Mouse (Mus musculus) Patski (cell line): Measurements from ENCODE around the gene Slc26a10. TPM values are rescaled to one million over a fixed set of nuclear protein-coding genes. Genes with fewer than 3 reads are reported as not detected.
A peak's percentile ranks its signal among the peaks of the same experiment; 100 is the strongest.

ENCODE experiments used
- ATAC-seq: fragments of 100-300 bp; one replicate; pipeline ENCODE4 v1.8.0; 2021
- CTCF ChIA-PET: fragments of 350-600 bp; sonication (Branson Sonifier 250); formaldehyde crosslinking; loops from one replicate; lab custom pipeline; 2022; ENCODE audit warnings: inconsistent platforms; lab: Charles Lee
- POLR2A ChIA-PET: fragments of 350-600 bp; sonication (Branson Sonifier 250); formaldehyde crosslinking; loops from one replicate; lab custom pipeline; 2022; ENCODE audit warnings: antibody characterized with exemption, inconsistent platforms; lab: Charles Lee
- DNase-seq: peaks from one replicate; pipeline ENCODE4 v3.0.0-alpha.2; 2011; ENCODE audit warnings: low read depth, low spot score
- H3K27me3 ChIP-seq: fragments of 371-371 bp; one replicate; pipeline ENCODE4 v1.5.1; 2021
- CTCF ChIP-seq: fragments of 100-300 bp; IDR thresholded peaks from one replicate; pipeline ENCODE4 v1.5.1; 2021
- in situ Hi-C: fragments of 300-500 bp; cut with MboI; formaldehyde crosslinking; loops from 3 replicates; pipeline ENCODE4 v1.11.1; 2018; ENCODE audit warnings: low pct_unique_long_range_greater_than_20kb, mixed read lengths
- polyA plus RNA-seq: library from polyadenylated mRNA; unstranded; gene quantifications from one replicate; pipeline ENCODE4 v1.2.3, GENCODE M21; 2021

Gene Slc26a10
- polyA plus RNA-seq, 1 experiment from 2014 or later: 0.85 TPM

- ChIA-PET POLR2A (no interaction called here), CTCF (no interaction called here)
- ATAC-seq: no peak
- H3K27me3 ChIP-seq: no peaks in the 10 kb centered on the region
- no peak for DNase-seq
- no peak for TF ChIP-seq CTCF
- in situ Hi-C loops: no loop called here
Measured at GRCm38 (mm10) chr10:127213704-127214421, 33.4 kb upstream of the Slc26a10 start.

DNA sequence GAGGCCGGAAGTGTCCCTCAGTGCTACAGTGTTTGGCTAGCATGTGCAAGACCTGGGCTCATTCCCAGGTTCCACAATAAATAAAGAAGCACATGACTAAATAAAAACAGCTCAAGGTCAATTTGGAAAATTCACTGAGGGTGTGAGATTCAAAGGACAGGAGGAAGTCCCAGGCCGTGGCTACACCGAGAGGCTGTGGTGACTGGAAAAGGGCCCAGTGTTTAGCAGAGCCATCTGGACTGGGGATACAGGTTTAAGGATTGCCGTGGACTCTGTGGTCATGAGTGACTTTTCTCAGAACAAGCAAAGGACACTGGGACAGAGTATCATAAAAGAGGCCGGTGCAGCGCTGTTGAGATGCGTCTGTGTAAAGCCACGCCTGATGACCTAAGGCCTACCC is 32.8 kb upstream of the Slc26a10 start:
- CTCF ChIA-PET: no interaction called here
- in situ Hi-C loops: no loop called here

DNA sequence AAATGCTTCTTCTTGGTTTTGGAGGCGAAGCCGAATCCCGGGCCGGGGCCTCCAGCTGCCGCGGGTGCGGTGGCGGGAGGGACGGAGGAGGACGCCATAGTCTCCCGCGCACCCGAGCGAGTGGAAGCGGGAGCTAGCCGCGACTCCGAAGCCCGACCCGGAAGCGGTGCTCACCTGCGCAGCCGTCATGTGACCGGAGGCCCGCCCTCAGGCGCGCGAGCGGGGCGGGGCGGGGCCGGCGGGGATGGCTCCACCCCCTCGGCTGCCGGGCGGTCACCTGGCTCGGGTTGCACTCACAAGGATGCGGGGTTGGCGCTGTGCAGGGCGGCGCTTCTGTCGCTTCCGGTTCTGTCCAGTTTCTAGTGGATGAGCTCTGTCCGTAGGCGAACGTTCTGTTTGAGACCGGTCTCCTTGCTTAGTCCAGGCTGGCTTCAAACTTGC is 31.0 kb upstream of the Slc26a10 start, which contains the start of gene Pip4k2c:
Gene Pip4k2c (minus strand): TSS at position 172 of the 441 bp plus-strand sequence.
- CTCF ChIA-PET: interaction anchor here (1.0 kb wide), 1 partner anchor 21 kb away, joined by 3 read pairs; no protein-coding TSS in a partner anchor
- peak; percentile 90 for ATAC-seq
- H3K27me3 ChIP-seq: no peaks in the 10 kb centered on the region
- DNase-seq: no peak
- in situ Hi-C loops: no loop called here
- POLR2A ChIA-PET: interaction anchor here (2.6 kb wide), 1 partner anchor 19 kb away, joined by 5 read pairs; no protein-coding TSS in a partner anchor
- no peak for TF ChIP-seq CTCF

More for the DNA sequence above, 32.8 kb upstream of the Slc26a10 start:
- ATAC-seq: no peak
- TF ChIP-seq CTCF: no peak
- no peaks in the 10 kb centered on the region for H3K27me3 ChIP-seq
- no peak for DNase-seq
- POLR2A ChIA-PET: no interaction called here

DNA sequence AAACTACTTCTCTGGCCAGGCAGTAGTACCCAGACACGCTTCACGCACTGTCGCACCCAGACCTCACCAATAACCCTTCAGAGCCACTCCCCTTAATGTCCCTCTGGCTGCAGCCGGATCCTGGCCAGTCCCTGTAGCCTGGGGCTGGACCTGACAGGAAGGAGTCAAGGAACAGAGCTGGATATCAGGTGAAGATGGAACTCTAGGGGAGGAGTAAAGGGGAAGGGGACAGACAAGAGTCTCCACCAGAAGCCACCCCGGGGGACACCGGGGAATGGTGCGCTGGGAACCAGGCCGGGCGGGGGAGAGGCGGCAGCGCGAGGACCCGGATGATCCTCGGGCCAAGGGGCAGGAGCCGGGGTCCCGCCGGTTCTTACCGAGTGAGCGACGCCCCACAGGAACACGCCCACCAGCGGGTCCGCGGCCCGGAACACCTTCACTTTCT is 30.5 kb upstream of the Slc26a10 start:
- ATAC-seq (peak; percentile 63), DNase-seq (no peak)
- ChIA-PET CTCF (interaction anchor here (1.0 to 1.5 kb wide), 2 partner anchors 15 to 20 kb away, joined by 3 to 4 read pairs; no protein-coding TSS in a partner anchor), POLR2A (interaction anchor here (1.3 to 2.6 kb wide), 2 partner anchors 12 to 20 kb away, joined by 4 to 5 read pairs; no protein-coding TSS in a partner anchor)
- TF ChIP-seq CTCF: no peak
- in situ Hi-C loops: no loop called here
- H3K27me3 ChIP-seq: no peaks in the 10 kb centered on the region

- DNase-seq (no peak), ATAC-seq (no peak)
- no peak for TF ChIP-seq CTCF
- in situ Hi-C loops: no loop called here
- ChIA-PET CTCF (interaction anchor here (1.0 to 1.9 kb wide), 3 partner anchors 14 to 23 kb away, joined by 3 to 4 read pairs (median 4); no protein-coding TSS in a partner anchor), POLR2A (interaction anchor here (1.3 to 2.6 kb wide), 2 partner anchors 11 to 21 kb away, joined by 4 to 5 read pairs; no protein-coding TSS in a partner anchor)
- no peaks in the 10 kb centered on the region for H3K27me3 ChIP-seq
Measured at GRCm38 (mm10) chr10:127209928-127210570, 29.6 kb upstream of the Slc26a10 start.

GRCm38 (mm10) chr10:127208921-127209320 is 28.5 kb upstream of the Slc26a10 start:
- ChIA-PET CTCF (interaction anchor here (1.2 to 1.9 kb wide), 3 partner anchors 10 to 85 kb away, joined by 3 to 4 read pairs (median 4); no protein-coding TSS in a partner anchor), POLR2A (no interaction called here)
- no peaks in the 10 kb centered on the region for H3K27me3 ChIP-seq
- DNase-seq (no peak), ATAC-seq (no peak)
- in situ Hi-C loops: no loop called here
- TF ChIP-seq CTCF: no peak

GRCm38 (mm10) chr10:127205373-127205772 is 24.9 kb upstream of the Slc26a10 start:
- POLR2A ChIA-PET: no interaction called here
- no peaks in the 10 kb centered on the region for H3K27me3 ChIP-seq
- ATAC-seq (no peak), DNase-seq (no peak)
- CTCF ChIA-PET: no interaction called here
- in situ Hi-C loops: no loop called here
- no peak for TF ChIP-seq CTCF

DNA sequence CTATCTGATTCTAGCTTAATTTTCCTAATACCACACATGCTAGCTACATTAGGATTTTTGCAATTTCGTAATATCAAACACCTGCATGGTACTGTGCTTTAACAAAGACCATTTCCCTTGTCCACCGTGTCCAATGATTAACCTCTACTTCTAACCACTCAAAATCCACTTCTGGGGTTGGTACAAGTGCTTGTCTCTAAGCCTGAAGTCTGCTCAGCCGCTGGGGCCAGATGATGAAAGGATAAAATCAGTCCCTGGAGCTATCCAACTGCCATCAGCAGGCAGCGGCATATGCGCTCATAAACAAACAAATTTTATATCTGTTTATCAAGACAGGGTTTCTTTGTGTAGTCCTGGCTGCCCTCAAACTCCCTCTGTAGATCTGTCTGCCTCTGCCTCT is 24.1 kb upstream of the Slc26a10 start:
- DNase-seq: no peak
- in situ Hi-C loops: no loop called here
- TF ChIP-seq CTCF: no peak
- ChIA-PET POLR2A (no interaction called here), CTCF (interaction anchor here (1.0 kb wide), 1 partner anchor 24 kb away, joined by 3 read pairs; no protein-coding TSS in a partner anchor)
- ATAC-seq: no peak
- no peaks in the 10 kb centered on the region for H3K27me3 ChIP-seq

DNA sequence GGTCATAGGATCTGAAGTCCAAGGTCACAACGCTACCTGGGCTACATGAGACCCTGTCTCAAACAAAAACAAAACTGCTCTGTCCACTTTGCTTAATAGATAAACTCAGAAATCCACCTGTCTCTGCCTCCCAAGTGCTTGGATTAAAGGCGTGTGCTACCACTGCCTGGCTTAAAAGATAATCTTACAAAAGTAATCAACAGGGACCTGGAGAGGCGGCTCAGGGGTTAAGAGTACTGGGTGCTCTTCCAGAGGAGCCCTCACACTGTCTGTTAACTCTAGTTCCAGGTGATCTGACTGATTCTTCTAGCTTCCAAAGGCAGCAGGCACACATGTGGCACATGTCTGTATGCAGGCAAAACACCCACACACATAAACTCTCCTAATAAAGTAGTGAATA is 22.7 kb upstream of the Slc26a10 start:
- ChIA-PET CTCF (no interaction called here), POLR2A (no interaction called here)
- no peak for DNase-seq
- no peaks in the 10 kb centered on the region for H3K27me3 ChIP-seq
- no peak for ATAC-seq
- TF ChIP-seq CTCF: no peak
- in situ Hi-C loops: no loop called here

GRCm38 (mm10) chr10:127200279-127200678 is 19.8 kb upstream of the Slc26a10 start:
- ATAC-seq: no peak
- CTCF ChIA-PET: no interaction called here
- no peak for DNase-seq
- in situ Hi-C loops: no loop called here
- no peak for TF ChIP-seq CTCF
- POLR2A ChIA-PET: interaction anchor here (1.1 to 2.1 kb wide), 2 partner anchors 10 to 140 kb away, joined by 3 to 4 read pairs; no protein-coding TSS in a partner anchor
- H3K27me3 ChIP-seq: no peaks in the 10 kb centered on the region
